Mouse (Mus musculus) right cerebral cortex, postnatal 36 days (tissue): ENCODE data around the gene Apol7a.

Source experiments
- DNase-seq, 2 experiments: peaks; one replicate each; pipeline ENCODE4 v3.0.0; 2022; ENCODE audit warnings: low spot score in 2 of 2, mixed read lengths in 1 of 2

The Apol7a gene

GRCm38 (mm10) chr15:77376920-77377319 is 22.0 kb downstream of the Apol7a start:
- DNase-seq = no peak

GRCm38 (mm10) chr15:77370588-77370987 is 28.3 kb downstream of the Apol7a start:
- DNase-seq = no peak

- DNase-seq = no peak
Measured at GRCm38 (mm10) chr15:77369981-77370380, 28.9 kb downstream of the Apol7a start.

DNA sequence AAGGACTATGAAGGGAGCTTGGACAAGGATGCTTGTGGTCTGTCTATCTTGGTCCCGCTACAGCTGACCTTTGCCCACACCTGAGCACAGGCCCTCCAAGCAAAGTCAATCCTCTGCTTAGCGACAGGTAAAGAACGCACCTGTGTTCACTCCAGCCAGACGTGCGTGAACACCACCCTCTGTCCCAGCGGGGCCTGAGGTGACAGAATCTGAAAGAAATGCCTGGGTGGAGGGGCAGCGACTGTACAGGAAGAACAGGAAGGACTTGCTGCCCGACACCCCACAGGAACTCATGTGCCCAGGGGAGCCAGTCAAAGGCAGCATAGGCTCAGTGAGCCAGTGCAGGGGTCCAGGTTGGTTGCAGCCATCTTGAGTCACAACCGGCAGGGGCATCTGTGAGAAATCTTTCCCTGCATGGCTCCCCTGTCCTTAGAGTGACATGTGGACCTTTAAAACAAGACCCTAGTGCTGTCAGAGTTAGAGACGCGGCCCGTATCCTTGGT is 30.0 kb downstream of the Apol7a start:
- no peak for DNase-seq

GRCm38 (mm10) chr15:77368148-77368547 is 30.8 kb downstream of the Apol7a start:
- peak; percentile 94 for DNase-seq

DNA sequence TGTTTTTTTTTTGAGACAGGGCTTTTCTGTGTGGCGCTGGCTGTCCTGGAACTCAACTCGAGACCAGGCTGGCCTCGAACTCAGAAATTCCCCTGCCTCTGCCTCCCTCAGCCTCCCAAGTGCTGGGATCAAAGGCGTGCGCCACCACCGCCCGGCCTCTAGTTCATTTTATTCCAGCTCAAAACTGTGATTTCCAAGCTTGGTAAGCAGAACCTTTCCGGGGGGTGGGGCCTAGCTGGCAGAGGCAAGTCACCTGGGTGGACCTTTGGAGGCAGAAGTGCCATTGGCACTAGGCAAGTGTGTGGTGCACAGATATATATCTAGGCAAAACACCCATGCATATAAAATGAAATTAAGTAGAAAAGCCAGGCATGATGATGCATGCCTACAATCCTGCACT is 31.4 kb downstream of the Apol7a start:
- DNase-seq = no peak

GRCm38 (mm10) chr15:77366706-77367484 is 32.0 kb downstream of the Apol7a start:
- peak; percentile 67 to 71 for DNase-seq

GRCm38 (mm10) chr15:77365700-77366570 is 33.0 kb downstream of the Apol7a start:
- DNase-seq = no peak

GRCm38 (mm10) chr15:77364026-77364425 is 34.9 kb downstream of the Apol7a start:
- peak; percentile 73 to 86 for DNase-seq

- DNase-seq = no peak
Measured at GRCm38 (mm10) chr15:77363578-77363977, 35.3 kb downstream of the Apol7a start.

DNA sequence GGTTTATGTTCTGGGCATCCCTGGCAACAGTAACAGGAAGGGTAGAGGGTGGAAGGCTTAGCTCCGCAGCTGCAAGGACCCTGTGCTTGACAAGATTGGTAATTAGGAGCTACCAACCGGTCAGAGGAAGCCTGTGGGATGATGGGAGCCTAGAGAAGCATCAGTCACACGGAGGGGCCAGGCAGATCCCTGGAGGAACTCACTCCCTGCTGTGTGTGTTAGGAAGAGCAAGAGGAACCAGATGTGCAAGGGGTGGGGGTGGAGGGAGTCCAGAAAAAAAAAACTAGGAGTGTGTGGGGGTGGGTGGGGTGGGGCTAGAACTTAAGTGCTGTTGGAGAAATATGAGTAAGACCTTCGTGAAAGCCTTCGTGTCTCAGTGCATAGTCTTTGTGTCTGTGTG is 36.0 kb downstream of the Apol7a start:
- DNase-seq = no peak

DNA sequence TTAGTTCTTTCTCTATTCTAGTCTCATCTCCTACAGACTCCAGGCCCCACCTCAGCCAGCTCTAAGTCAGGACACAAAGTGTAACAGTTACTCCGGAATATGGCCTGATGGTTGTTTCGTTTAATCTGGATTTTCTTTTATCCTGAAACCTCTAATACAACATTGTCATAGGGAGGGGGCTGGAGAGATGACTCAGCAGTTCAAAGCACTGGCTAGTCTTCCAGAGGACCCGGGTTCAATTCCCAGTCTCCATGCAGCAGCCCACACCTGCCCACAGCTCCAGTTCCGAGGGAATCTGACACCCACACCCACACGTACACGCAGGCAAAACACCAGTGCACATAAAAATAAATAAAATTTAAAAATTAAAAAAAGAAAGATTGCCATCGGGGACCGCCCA is 39.0 kb downstream of the Apol7a start:
- no peak for DNase-seq

GRCm38 (mm10) chr15:77359486-77359885 is 39.4 kb downstream of the Apol7a start:
- DNase-seq = no peak

- no peak for DNase-seq
Measured at GRCm38 (mm10) chr15:77359084-77359483, 39.8 kb downstream of the Apol7a start.

DNA sequence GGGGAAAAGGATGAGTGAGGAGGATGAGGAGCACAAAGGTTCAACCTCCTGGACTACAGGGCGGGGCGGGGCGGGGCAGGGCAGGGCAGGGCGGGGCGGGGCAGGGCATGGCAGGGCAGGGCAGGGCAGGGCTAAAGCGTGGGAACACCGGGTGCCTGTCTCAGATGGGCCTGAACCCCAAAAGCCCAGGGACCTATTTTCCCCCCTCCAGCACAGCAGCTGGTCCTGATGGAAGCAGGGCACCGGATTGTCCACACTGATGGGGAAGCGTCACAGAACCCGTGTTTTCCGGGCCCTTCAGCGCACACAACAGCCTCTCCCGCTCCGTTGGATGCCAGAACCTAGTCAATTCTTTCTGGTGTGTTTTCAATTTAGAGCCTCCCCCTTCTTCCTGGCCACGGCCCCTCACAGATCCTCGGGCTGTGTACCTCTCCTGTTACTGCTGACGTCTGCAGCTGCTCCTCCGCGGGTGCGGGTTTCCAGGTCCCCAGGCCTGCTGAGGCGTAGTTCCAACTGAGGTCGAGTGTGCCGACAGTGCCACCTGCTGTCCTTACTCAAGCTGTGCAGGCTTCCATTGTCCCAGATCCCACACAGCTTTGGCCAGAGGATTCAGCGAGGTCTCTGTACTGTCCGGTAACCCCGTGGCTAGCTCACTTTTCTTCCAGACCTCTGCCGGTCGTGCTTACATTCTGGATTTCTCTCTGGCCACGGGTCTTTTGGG is 40.4 kb downstream of the Apol7a start:
- peak; percentile 79 to 84 for DNase-seq

DNA sequence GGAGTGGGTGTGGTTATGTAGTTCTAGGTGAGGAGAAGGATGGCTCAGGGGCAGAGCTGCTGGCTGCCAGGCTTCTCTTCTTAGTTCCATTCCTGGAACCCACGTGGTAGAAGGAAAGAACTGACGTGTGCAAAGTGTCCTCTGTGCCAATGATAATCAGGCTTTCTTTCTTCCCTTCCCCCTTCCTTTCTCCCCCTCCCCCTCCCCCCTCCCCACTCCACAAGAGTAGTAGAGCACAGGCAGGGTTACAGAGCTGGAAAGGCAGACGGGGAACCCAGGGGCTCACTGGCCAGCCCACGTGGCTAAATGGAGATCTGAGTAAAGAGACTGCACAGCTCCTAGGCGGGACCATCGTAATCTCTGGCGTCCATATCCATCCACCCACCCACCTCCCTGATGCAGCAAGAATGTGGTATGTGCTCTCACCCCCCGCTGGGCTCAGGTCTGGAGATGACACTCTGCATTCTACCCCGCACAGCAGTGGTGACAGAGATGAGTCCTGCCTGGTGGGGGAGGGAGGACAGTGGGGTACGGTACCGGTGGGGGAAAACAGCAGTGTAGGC is 42.6 kb downstream of the Apol7a start:
- peak; percentile 67 to 74 for DNase-seq

- DNase-seq = no peak
Measured at GRCm38 (mm10) chr15:77354848-77355551, 43.9 kb downstream of the Apol7a start.

- DNase-seq = no peak
Measured at GRCm38 (mm10) chr15:77354496-77354847, 44.4 kb downstream of the Apol7a start.

DNA sequence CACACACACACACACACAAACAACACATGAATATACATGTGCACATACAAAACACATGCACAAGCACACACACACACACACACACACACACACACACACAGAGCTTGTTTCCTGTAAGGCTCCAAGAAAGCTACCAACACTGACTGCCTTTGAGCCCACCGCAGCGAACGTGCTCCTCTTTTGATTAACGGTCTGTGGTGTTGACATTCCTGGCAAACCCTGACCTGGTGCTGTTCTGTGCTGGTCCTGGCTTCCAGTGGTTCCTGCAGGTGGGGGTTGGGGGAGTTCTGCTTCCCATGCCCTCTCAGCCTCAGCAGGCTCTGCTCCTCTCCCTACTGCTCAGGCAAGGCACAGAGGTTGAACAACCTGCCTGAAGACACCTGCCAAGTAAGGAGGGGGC is 45.1 kb downstream of the Apol7a start:
- DNase-seq = no peak

DNA sequence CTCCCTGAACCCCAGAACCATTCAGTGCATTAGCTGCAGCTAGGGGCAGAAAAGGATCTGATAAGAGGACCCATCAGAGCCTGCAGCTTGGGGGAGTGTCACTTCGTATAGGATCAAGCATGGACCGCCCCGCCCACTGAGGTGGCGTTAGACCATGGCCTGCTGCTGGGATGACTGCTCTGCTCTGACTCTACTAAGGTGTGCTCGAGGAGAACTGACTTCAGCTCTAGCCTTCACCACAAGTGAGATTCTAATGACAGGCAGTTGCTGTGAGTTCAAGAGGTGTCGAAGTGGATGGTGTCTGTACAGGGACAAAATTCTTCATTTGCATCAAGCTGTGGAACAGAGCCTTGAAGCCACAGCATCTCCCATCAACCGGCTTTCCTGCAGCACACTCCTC is 46.0 kb downstream of the Apol7a start:
- DNase-seq = no peak

DNA sequence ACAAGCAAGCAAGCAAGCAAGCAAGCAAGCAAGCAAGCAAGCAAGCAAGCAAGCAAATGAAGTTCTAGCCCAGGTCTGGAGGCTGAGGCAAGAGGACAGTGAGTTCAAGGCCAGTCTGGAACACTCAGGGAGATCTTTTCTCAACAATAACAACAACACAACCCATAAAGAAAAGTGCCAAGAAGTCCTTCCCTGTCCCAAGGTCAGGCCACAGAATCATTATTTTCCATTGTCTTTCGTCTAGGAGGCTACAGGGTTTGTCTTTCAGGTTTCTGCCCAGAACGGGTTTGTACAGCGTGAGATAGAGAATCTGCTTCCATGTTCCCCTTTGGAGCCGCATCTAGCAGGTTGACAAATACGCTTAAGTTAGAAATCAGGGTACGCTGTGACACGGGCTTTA is 48.8 kb downstream of the Apol7a start:
- DNase-seq = no peak
